Mouse (Mus musculus) intestine, embryonic 16.5 days (tissue): ENCODE data around the gene Cdc25b. TPM values are rescaled to one million over a fixed set of nuclear protein-coding genes. Genes with fewer than 3 reads are reported as not detected.
A peak's percentile ranks its signal among the peaks of the same experiment; 100 is the strongest.

ENCODE experiments used
- ATAC-seq: fragments of 200-750 bp; cut with Nextera tagmentation; 2 replicates; pipeline ENCODE4 v1.8.0; 2017; ENCODE audit warnings: moderate TSS enrichment, moderate library complexity
- H3K27ac ChIP-seq: fragments of 300-500 bp; sonication (generic); 2 replicates; pipeline ENCODE4 v1.5.1; 2014; ENCODE audit warnings: mild to moderate bottlenecking, low read length
- H3K27me3 ChIP-seq: fragments of 300-500 bp; sonication (generic); replicated peaks from 2 replicates; pipeline ENCODE4 v1.6.1; 2014; ENCODE audit warnings: low read length, control low read depth, mixed read lengths; ENCODE audit not compliant: control insufficient read depth, insufficient read depth
- H3K36me3 ChIP-seq: fragments of 300-500 bp; sonication (generic); 2 replicates; pipeline ENCODE4 v1.6.1; 2014; ENCODE audit warnings: low read length, control low read depth; ENCODE audit not compliant: control insufficient read depth, insufficient read depth
- H3K4me1 ChIP-seq: fragments of 300-500 bp; sonication (generic); 2 replicates; pipeline ENCODE4 v1.6.1; 2014; ENCODE audit warnings: low read length, control low read depth, mixed read lengths; ENCODE audit not compliant: control insufficient read depth, insufficient read depth
- H3K4me2 ChIP-seq: fragments of 300-500 bp; sonication (generic); 2 replicates; pipeline ENCODE4 v1.6.1; 2014; ENCODE audit warnings: low read depth, low read length, control low read depth
- H3K4me3 ChIP-seq: fragments of 300-500 bp; sonication (generic); 2 replicates; pipeline ENCODE4 v1.5.1; 2014; ENCODE audit warnings: mild to moderate bottlenecking, low read length
- H3K9ac ChIP-seq: fragments of 300-500 bp; sonication (generic); 2 replicates; pipeline ENCODE4 v1.6.1; 2014; ENCODE audit warnings: low read depth, low read length
- H3K9me3 ChIP-seq: fragments of 300-500 bp; sonication (generic); 2 replicates; pipeline ENCODE4 v1.6.1; 2016; ENCODE audit warnings: low read length, control low read depth; ENCODE audit not compliant: control insufficient read depth
- WGBS: fragments of 180-500 bp; shearing (Covaris S2); extraction: QIAGEN DNeasy Blood & Tissue Kit; methylation state at CpG from one replicate; pipeline ENCODE4 v1.1.7; 2014; 5-methylcytosine and 5-hydroxymethylcytosine counted together
- polyA plus RNA-seq: library from polyadenylated mRNA; unstranded; fragments of >200 nt; fragmentation: Nextera tagmentation; extraction: Ambion mirVana; gene quantifications from 2 replicates; pipeline ENCODE4 v1.2.1, GENCODE M21; 2015

Cdc25b gene
- polyA plus RNA-seq, 1 experiment from 2014 or later: 46.4 TPM

- Histone ChIP-seq H3K36me3 (peaks cover 17% of the 10 kb centered on the region; the same call in 1 of the 2 replicates), H3K4me2 (peak overlapping the region; percentile 37), H3K9ac (peak overlapping the region; percentile 21; the same call in 1 of the 2 replicates)
Observed at GRCm38 (mm10) chr2:131143007-131143780, 43.6 kb upstream of the Cdc25b start.

GRCm38 (mm10) chr2:131145121-131145520 lies 41.6 kb upstream of the Cdc25b start:
- no peak overlapping the region for H3K27ac ChIP-seq
- no peak for ATAC-seq
- peaks cover 7% of the 10 kb centered on the region for H3K4me1 ChIP-seq
- no peak overlapping the region for H3K4me3 ChIP-seq
- WGBS: 55% methylated on average over 13 of the region's 13 CpGs
- H3K9ac ChIP-seq: no peak overlapping the region
- H3K36me3 ChIP-seq: peaks cover 17% of the 10 kb centered on the region; the same call in 1 of the 2 replicates
- H3K9me3 ChIP-seq: no peaks in the 10 kb centered on the region
- no peaks in the 10 kb centered on the region for H3K27me3 ChIP-seq
- H3K4me2 ChIP-seq: no peak overlapping the region

More at GRCm38 (mm10) chr2:131143007-131143780, 43.6 kb upstream of the Cdc25b start:
- ATAC-seq: peak; percentile 6; the same call in 1 of the 2 replicates
- Histone ChIP-seq H3K4me1 (peaks cover 16% of the 10 kb centered on the region), H3K4me3 (0 out of 2 replicates have a peak overlapping the region, but pooled peaks have one; percentile 6), H3K9me3 (no peaks in the 10 kb centered on the region), H3K27me3 (no peaks in the 10 kb centered on the region), H3K27ac (no peak overlapping the region)
- WGBS: 67% methylated on average over 22 of the region's 22 CpGs

- WGBS: 85% methylated on average over 2 of the region's 2 CpGs
- Histone ChIP-seq H3K27ac (no peak overlapping the region), H3K27me3 (no peaks in the 10 kb centered on the region), H3K4me2 (no peak overlapping the region), H3K9me3 (no peaks in the 10 kb centered on the region), H3K36me3 (peaks cover 17% of the 10 kb centered on the region; the same call in 1 of the 2 replicates), H3K4me1 (peaks cover 7% of the 10 kb centered on the region), H3K9ac (no peak overlapping the region), H3K4me3 (no peak overlapping the region)
- no peak for ATAC-seq
Observed at GRCm38 (mm10) chr2:131145536-131145935, 41.2 kb upstream of the Cdc25b start.

- Histone ChIP-seq H3K4me1 (peaks cover 7% of the 10 kb centered on the region), H3K9ac (no peak overlapping the region), H3K27ac (no peak overlapping the region), H3K4me2 (no peak overlapping the region), H3K4me3 (no peak overlapping the region), H3K36me3 (peaks cover 20% of the 10 kb centered on the region; the same call in 1 of the 2 replicates), H3K9me3 (no peaks in the 10 kb centered on the region), H3K27me3 (no peaks in the 10 kb centered on the region)
- 86% methylated on average over 21 of the region's 21 CpGs for WGBS
- no peak for ATAC-seq
Observed at GRCm38 (mm10) chr2:131146193-131147042, 40.3 kb upstream of the Cdc25b start.

- peaks cover 20% of the 10 kb centered on the region; the same call in 1 of the 2 replicates for H3K36me3 ChIP-seq
- ATAC-seq: no peak
Observed at GRCm38 (mm10) chr2:131147043-131147365, 39.7 kb upstream of the Cdc25b start.

GRCm38 (mm10) chr2:131148353-131149253 lies 38.1 kb upstream of the Cdc25b start:
- H3K27ac ChIP-seq: no peak overlapping the region
- no peak for ATAC-seq
- H3K9ac ChIP-seq: no peak overlapping the region
- 0 out of 2 replicates have a peak, but pooled peaks cover 2% of the 10 kb centered on the region for H3K4me1 ChIP-seq
- no peak overlapping the region for H3K4me2 ChIP-seq
- peaks cover 14% of the 10 kb centered on the region; the same call in 1 of the 2 replicates for H3K36me3 ChIP-seq
- no peaks in the 10 kb centered on the region for H3K27me3 ChIP-seq
- 82% methylated on average over 8 of the region's 8 CpGs for WGBS
- H3K9me3 ChIP-seq: no peaks in the 10 kb centered on the region
- no peak overlapping the region for H3K4me3 ChIP-seq

More at GRCm38 (mm10) chr2:131147043-131147365, 39.7 kb upstream of the Cdc25b start:
- no peak overlapping the region for H3K9ac ChIP-seq
- no peaks in the 10 kb centered on the region for H3K27me3 ChIP-seq
- no peak overlapping the region for H3K4me3 ChIP-seq
- H3K4me1 ChIP-seq: peaks cover 7% of the 10 kb centered on the region
- no peaks in the 10 kb centered on the region for H3K9me3 ChIP-seq
- no peak overlapping the region for H3K4me2 ChIP-seq
- 88% methylated on average over 8 of the region's 8 CpGs for WGBS
- no peak overlapping the region for H3K27ac ChIP-seq

GRCm38 (mm10) chr2:131149254-131149578 lies 37.5 kb upstream of the Cdc25b start:
- H3K4me1 ChIP-seq: 0 out of 2 replicates have a peak, but pooled peaks cover 2% of the 10 kb centered on the region
- WGBS: 87% methylated on average over 3 of the region's 3 CpGs
- H3K27ac ChIP-seq: no peak overlapping the region
- H3K27me3 ChIP-seq: no peaks in the 10 kb centered on the region
- no peak overlapping the region for H3K4me2 ChIP-seq
- no peak for ATAC-seq
- peaks cover 14% of the 10 kb centered on the region; the same call in 1 of the 2 replicates for H3K36me3 ChIP-seq
- H3K9ac ChIP-seq: no peak overlapping the region
- H3K9me3 ChIP-seq: no peaks in the 10 kb centered on the region
- H3K4me3 ChIP-seq: no peak overlapping the region

- H3K4me3 ChIP-seq: no peak overlapping the region
- H3K36me3 ChIP-seq: peaks cover 2% of the 10 kb centered on the region; the same call in 1 of the 2 replicates
- no peak overlapping the region for H3K27ac ChIP-seq
- peak; percentile 52; the same call in 1 of the 2 replicates for ATAC-seq
- H3K9me3 ChIP-seq: no peaks in the 10 kb centered on the region
- no peaks in the 10 kb centered on the region for H3K27me3 ChIP-seq
- no peak overlapping the region for H3K4me2 ChIP-seq
- 78% methylated on average over 7 of the region's 7 CpGs for WGBS
- H3K4me1 ChIP-seq: 0 out of 2 replicates have a peak, but pooled peaks cover 2% of the 10 kb centered on the region
- no peak overlapping the region for H3K9ac ChIP-seq
Observed at GRCm38 (mm10) chr2:131152166-131152730, 34.5 kb upstream of the Cdc25b start.
